Mouse (Mus musculus) brain, embryonic 14.5 days (tissue): ENCODE measurements around the gene Cetn3. TPM values are rescaled to one million over a fixed set of nuclear protein-coding genes. Genes with fewer than 3 reads are reported as not detected.

Experiments used
- DNase-seq: peaks from one replicate; pipeline ENCODE4 v3.0.0-alpha.2; 2011; ENCODE audit warnings: low read depth
- CTCF ChIP-seq: fragments of 200-500 bp; IDR thresholded peaks from 2 replicates; pipeline ENCODE4 v1.5.1; 2012; ENCODE audit warnings: inconsistent platforms, mild to moderate bottlenecking, moderate library complexity, borderline replicate concordance; ENCODE audit not compliant: insufficient read depth, insufficient read length; ENCODE audit errors: extremely low read depth
- POLR2A ChIP-seq: fragments of 200-500 bp; IDR thresholded peaks from 2 replicates; pipeline ENCODE4 v1.6.1; 2012; ENCODE audit warnings: mild to moderate bottlenecking, inconsistent platforms, borderline replicate concordance; ENCODE audit not compliant: poor library complexity, insufficient read depth, insufficient read length, severe bottlenecking; ENCODE audit errors: extremely low read depth
- polyA plus RNA-seq: library from polyadenylated mRNA; depleted of rRNA; stranded (reverse); fragments of >200 nt; gene quantifications from 2 replicates; pipeline ENCODE4 v1.2.3, GENCODE M21; 2012; rRNA removed

Cetn3 gene
- 175 and 187 TPM in 2 replicates for polyA plus RNA-seq

DNA sequence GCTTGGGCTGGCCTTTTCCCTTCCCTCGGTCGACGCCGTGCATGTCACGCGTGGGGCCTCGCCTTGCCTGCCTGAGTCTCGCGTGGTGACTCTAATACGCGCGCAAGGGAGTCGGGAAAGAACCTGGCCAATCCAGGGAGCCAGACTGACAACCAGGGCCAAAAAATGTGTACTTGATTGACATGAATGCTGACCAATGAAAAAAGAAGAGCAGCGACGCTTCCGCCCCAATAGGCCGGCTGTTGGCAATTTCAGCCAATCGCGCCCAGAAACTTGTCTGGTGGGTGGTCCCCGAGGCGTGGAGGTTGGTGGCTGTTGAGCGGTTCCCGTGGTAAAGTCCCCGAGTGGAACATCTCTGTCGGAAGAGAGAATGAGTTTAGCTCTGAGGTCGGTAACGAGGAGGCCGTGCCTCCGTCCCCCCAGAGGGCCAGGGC is at the start of gene Cetn3:
Gene Cetn3, plus strand, starts transcription at position 107 of the 434 bp plus-strand sequence.
- peak; percentile 99 for DNase-seq
- TF ChIP-seq POLR2A: no peak; the same call in 1 of the 2 replicates
- no peak for TF ChIP-seq CTCF

DNA sequence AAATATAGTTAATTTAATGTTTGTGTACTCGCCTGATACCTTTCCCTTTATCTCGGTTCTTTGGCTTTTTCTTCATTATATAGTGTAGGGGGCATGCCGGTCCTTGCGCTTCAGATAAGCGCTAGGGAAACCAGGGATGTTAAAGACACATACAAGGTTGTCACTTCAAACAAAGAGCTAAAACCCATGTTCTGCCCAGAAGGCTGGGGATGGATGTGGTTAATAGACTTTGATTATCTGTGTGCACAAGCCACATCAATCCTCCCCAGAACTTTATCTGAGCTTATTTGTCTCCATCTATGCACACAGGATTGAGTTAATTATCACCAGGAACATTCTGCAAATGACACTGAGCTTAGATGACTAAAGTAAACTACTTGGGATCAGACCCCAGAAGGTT is 46.3 kb upstream of the Cetn3 start:
- TF ChIP-seq POLR2A (no peak), CTCF (no peak)
- no peak for DNase-seq

DNA sequence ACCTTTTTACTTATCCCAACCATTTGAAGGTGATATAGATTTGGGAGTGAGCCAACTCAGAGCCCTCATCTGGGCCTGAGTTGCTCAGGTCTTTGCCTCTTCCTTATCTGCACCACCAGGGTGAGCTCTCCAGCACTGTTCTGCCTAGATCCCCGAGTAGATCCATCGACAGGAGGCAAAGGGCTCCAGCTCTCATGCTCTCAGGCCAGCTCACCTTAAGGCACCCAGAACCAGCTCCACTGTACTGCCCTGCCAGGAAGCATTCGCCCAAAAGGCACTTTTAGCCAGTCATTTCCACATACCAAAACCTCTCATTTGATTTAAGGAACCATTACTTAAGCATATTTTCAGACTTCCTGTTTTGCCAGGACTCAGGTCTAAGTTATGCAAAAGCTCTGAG is 42.0 kb upstream of the Cetn3 start:
- no peak for DNase-seq
- no peak for TF ChIP-seq CTCF
- no peak for TF ChIP-seq POLR2A

DNA sequence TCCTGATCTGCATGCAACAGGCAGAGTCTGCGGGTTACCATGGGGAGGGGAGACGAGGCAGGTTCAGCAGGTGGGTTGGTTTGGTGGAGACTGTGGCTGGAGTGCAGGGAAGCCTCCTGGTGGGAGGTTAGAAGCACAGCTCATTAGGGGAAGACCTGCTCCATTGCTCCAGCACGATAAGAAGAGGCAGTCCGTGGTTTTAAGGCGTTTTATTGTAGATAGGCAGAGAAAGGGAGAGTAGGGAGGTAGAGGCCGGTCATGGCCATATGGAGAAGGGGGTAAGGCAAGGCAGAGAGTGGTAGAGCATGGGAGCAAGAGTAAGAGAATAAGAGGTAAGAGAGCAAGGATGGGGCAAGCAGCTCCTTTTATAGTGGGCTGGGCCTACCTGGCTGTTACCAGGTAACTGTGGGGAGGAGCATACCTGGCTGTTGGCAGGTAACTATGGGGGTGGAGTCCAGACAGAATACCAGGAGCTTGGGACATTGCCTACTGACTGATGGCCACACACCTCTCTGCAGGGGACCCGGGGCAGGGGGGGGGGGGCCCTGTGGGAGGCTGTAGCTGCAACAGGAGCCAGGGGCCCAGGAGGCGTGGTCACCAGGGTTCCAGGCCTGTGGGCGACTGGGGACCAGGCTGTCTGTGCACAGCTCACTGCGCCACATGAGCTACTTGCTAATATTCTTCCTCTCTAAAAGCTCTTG is 39.3 kb upstream of the Cetn3 start:
- no peak for DNase-seq
- TF ChIP-seq POLR2A: no peak

DNA sequence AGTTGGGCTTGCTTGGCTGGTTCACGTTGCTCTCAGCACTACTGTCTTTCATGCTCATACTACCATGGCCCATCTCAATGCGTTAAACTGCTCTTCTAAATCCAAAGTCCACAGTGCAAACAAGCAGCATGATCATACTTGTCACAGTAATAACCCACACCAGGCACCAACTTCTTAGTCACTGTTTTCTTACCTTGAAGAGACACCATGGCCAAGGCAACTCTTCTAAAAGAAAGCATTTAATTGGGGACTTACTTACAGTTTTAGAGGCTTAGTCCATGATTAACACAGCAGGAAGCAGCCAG is 38.8 kb upstream of the Cetn3 start:
- TF ChIP-seq POLR2A (no peak), CTCF (no peak)
- DNase-seq: no peak

DNA sequence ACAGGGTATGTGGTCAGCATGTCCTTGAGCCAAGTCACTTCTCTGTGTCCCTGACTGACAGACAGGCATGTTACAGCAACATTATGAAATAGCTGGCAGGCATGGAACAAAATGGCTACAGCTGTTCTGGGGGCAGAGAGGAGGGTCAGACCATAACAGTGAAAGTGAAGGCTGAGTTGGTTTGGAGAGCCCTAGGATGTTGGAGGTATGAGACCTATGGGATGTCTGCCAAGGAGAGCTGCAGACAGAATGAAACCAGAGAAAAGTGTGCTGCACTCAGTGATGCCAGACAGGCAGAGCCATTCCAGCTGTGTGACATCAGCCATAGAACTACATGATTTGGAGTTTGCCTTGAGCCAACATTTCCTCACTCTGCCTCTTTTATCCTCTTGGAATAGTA is 28.0 kb upstream of the Cetn3 start:
- no peak for DNase-seq
- TF ChIP-seq CTCF: no peak
- no peak for TF ChIP-seq POLR2A

DNA sequence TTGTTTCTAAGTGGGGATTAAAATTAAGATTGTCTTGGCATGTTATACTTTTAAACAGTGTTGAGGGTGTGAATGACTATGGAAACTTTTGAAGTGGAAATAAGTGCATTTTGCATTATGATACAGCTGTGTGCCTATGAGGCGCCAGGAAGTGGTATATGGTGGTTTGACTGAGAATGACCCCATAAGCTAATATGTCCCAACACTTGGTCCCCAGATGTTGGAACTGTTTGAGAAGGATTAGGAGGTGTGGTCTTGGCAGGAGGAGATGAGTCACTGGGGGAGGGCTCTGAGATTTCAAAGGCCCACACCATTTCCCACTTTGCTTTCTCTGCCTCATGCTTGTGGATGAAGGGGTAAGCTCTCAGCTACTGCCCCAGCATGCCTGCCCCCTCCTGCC is 27.6 kb upstream of the Cetn3 start:
- no peak for TF ChIP-seq POLR2A
- TF ChIP-seq CTCF: no peak
- DNase-seq: no peak

DNA sequence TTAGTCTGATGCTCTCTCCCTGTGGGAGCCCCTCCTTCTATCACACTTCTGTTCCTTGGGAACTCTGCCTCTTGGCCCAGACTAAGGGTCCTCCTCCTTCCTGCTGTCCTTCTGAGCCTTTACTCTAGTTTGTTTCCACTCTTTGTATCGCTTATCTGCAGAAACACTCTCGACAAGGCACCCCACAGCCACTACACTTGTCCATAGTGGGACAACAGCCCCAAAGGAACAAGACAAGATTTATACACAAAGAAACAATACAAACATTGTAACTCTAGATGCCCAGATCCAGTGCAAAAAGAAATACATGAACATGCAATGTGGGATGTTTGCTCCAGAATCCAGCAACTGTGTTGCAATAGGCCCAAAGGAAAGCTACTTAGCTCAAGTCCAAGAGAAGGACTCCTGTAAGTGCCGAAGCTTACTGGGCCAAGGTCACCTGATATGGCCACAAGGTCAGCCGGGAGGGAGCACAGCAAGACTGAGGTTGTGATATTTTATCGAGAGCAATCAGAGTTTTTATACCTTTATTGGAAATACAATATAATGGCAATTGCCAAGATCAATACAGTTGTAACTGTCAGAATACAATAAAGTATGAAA is 25.7 kb upstream of the Cetn3 start:
- DNase-seq: no peak
- TF ChIP-seq CTCF (no peak), POLR2A (no peak)

DNA sequence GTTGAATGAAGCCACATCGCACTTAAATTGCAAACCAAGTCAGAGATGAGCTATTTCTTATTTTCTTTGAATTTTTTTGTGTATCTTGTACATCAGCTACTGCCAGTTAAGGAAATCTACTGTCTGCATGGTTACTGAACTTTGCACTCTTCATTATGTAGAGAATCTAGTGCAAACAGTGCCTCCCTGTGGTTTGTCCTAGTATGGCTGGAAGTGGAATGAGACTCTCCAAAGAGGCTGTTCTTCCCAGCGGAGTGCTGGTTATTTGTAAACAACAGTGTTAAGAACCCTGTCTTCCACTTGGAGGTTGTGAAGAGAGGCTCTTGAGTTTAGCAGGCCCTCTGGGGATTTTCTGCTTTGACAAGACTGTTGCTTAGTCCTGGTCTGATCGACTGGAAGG is 22.5 kb upstream of the Cetn3 start:
- DNase-seq: peak; percentile 64
- TF ChIP-seq CTCF (peak; percentile 53; the same call in 1 of the 2 replicates), POLR2A (no peak)

DNA sequence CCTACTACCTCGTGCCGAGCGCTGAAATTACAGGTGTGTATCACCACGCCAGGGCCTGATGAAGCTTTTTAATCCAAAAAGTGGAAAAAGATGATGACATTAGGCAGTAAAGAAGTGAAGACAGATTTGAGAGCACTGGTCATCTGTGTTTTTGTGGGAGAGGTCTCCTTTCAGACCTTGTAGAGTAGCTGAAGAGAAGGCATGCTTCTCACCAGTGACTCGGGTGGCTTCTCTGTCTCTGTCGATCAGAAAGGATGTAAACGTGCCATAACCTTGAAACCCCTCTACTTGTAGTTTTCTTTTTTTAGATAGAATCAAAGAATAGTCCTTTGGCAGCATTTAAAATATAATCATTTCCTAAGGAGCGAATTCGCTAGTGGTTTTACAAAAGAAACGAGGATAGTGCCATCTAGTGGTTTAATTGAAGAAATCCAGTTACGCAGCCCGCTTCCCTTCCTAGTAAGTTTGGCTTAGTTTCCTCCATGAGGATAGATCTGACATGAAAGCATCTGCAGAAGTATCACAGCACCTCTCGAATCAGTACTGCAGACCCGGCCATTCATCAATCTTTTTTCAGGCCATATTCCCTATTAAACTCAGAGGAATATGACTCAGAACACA is 21.2 kb upstream of the Cetn3 start:
- peak; percentile 53 for TF ChIP-seq CTCF
- TF ChIP-seq POLR2A: no peak
- peak; percentile 87 for DNase-seq

DNA sequence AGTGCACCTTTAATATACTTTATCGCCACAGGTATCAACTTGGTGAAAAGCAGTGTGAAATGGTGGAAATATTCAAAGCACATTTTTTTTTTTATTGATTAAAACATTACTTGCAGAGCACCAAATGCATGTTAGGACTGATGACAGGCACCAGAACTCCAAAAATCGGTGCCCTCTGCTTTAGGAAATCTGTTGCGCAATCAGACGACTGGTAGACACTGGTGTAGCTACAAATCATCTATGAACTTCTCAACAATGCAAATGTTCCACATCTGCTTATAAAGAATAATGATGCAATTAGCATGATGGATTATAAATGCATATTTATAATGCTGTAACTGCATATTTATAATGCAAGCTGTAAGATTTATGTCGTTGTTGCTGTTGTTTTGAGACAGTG is 18.7 kb upstream of the Cetn3 start:
- TF ChIP-seq POLR2A (no peak), CTCF (no peak)
- DNase-seq: no peak
